Mouse (Mus musculus): ENCODE results near the gene Slc38a1. TPM values are rescaled to one million over a fixed set of nuclear protein-coding genes. Genes with fewer than 3 reads are reported as not detected.
"Not testable (repeated sequence)": the region's sequence is repeated elsewhere in the genome, so short reads cannot be mapped to it uniquely, and the experiment has no call there.

Slc38a1 gene
- total RNA-seq, 1 experiment from 2014 or later, result 28.1 TPM

GRCm38 (mm10) chr15:96657576-96658274 is 15.0 kb upstream of the Slc38a1 start:
- no peak for DNase-seq

GRCm38 (mm10) chr15:96655514-96655913 is 12.8 kb upstream of the Slc38a1 start:
- no peak for DNase-seq

- no peak for DNase-seq
These were observed 12.0 kb upstream of the Slc38a1 start for GRCm38 (mm10) chr15:96654714-96655113.

- DNase-seq, result no peak
These were observed 10.3 kb upstream of the Slc38a1 start for GRCm38 (mm10) chr15:96653011-96653410.

- DNase-seq, result no peak
These were observed 9.8 kb upstream of the Slc38a1 start for GRCm38 (mm10) chr15:96652531-96652930.

- DNase-seq, result no peak
These were observed 4.7 kb upstream of the Slc38a1 start for GRCm38 (mm10) chr15:96647376-96647775.

GRCm38 (mm10) chr15:96641821-96642435 is 785 bp downstream of the Slc38a1 start:
- DNase-seq, result peak; percentile 15

- peak; percentile 64 for DNase-seq
These were observed 1.4 kb downstream of the Slc38a1 start for GRCm38 (mm10) chr15:96641111-96641820.

- DNase-seq, result no peak
These were observed 2.3 kb downstream of the Slc38a1 start for GRCm38 (mm10) chr15:96640291-96640985.

- DNase-seq, result no peak
These were observed 3.1 kb downstream of the Slc38a1 start for GRCm38 (mm10) chr15:96639630-96640029.

GRCm38 (mm10) chr15:96638656-96639055 is 4.1 kb downstream of the Slc38a1 start:
- DNase-seq, result no peak

- DNase-seq, result no peak
These were observed 4.5 kb downstream of the Slc38a1 start for GRCm38 (mm10) chr15:96638173-96638572.

- DNase-seq, result no peak
These were observed 7.9 kb downstream of the Slc38a1 start for GRCm38 (mm10) chr15:96634670-96635405.

GRCm38 (mm10) chr15:96632201-96632600 is 10.5 kb downstream of the Slc38a1 start:
- no peak for DNase-seq

GRCm38 (mm10) chr15:96631107-96631718 is 11.5 kb downstream of the Slc38a1 start:
- no peak for DNase-seq

- DNase-seq, result no peak
These were observed 14.5 kb downstream of the Slc38a1 start for GRCm38 (mm10) chr15:96628256-96628655.

- no peak for DNase-seq
These were observed 15.8 kb downstream of the Slc38a1 start for GRCm38 (mm10) chr15:96626871-96627270.

GRCm38 (mm10) chr15:96625012-96625411 is 17.7 kb downstream of the Slc38a1 start:
- DNase-seq, result not testable (repeated sequence)

- DNase-seq, result no peak
These were observed 20.3 kb downstream of the Slc38a1 start for GRCm38 (mm10) chr15:96622376-96622775.

GRCm38 (mm10) chr15:96621686-96622085 is 21.0 kb downstream of the Slc38a1 start:
- DNase-seq, result no peak

- DNase-seq, result no peak
These were observed 25.2 kb downstream of the Slc38a1 start for GRCm38 (mm10) chr15:96617555-96617954.
